Mouse (Mus musculus): Measurements from ENCODE around the gene Bet1l.

- no peak for TF ChIP-seq CTCF (IDR thresholded peaks at IDR 0.05; ENCODE audit: borderline replicate concordance, insufficient read depth, low read length)
- no peak for TF ChIP-seq POLR2A (IDR thresholded peaks at IDR 0.05; ENCODE audit: low read depth, low read length)
Measured at GRCm38 (mm10) chr7:140859997-140860396, 2.6 kb upstream of the Bet1l start.

Data from embryonic fibroblast, embryonic 13.5 days (primary cell).